Mouse (Mus musculus) cerebellum, adult 2 months (tissue): ENCODE results near the gene Rai1. TPM values are rescaled to one million over a fixed set of nuclear protein-coding genes. Genes with fewer than 3 reads are reported as not detected.
A peak's percentile ranks its signal among the peaks of the same experiment; 100 is the strongest.

Source experiments
- DNase-seq, 2 experiments: peaks; one replicate each; pipeline ENCODE4 v3.0.0; 2021
- H3K27ac ChIP-seq: fragments of 200-500 bp; 2 replicates; pipeline ENCODE4 v1.5.1; 2012; ENCODE audit warnings: low read length, control low read depth, inconsistent platforms; ENCODE audit not compliant: insufficient read depth
- H3K27me3 ChIP-seq: fragments of 200-500 bp; 2 replicates; pipeline ENCODE4 v1.6.1; 2012; ENCODE audit warnings: inconsistent platforms, mild to moderate bottlenecking, low read length, moderate library complexity; ENCODE audit not compliant: control insufficient read depth, insufficient read depth
- H3K4me1 ChIP-seq: fragments of 200-500 bp; 2 replicates; pipeline ENCODE4 v1.6.1; 2011; ENCODE audit warnings: low read length; ENCODE audit not compliant: control insufficient read depth, insufficient read depth
- H3K4me3 ChIP-seq: fragments of 200-500 bp; replicated peaks from 2 replicates; pipeline ENCODE3; 2011; ENCODE audit warnings: mild to moderate bottlenecking, low read depth, low read length, control low read depth; ENCODE audit not compliant: insufficient read depth
- CTCF ChIP-seq: fragments of 200-500 bp; IDR thresholded peaks from 2 replicates; pipeline ENCODE4 v1.5.1; 2011; ENCODE audit warnings: low read depth, mild to moderate bottlenecking, control low read depth, low read length, moderate library complexity, borderline replicate concordance; ENCODE audit not compliant: insufficient read depth
- POLR2A ChIP-seq: fragments of 200-500 bp; IDR thresholded peaks from 2 replicates; pipeline ENCODE4 v1.6.1; 2011; ENCODE audit warnings: low read length, control low read depth, borderline replicate concordance; ENCODE audit not compliant: insufficient read depth
- WGBS: fragments of 180-500 bp; shearing (Covaris S2); methylation state at CpG from one replicate; pipeline ENCODE4 v1.1.7; 2018; 5-methylcytosine and 5-hydroxymethylcytosine counted together
- polyA plus RNA-seq: library from polyadenylated mRNA; depleted of rRNA; stranded (reverse); fragments of >200 nt; gene quantifications from 2 replicates; pipeline ENCODE4 v1.2.3, GENCODE M21; 2012

Rai1 gene
- polyA plus RNA-seq, 1 experiment: 42.5 TPM

- no peak for DNase-seq
- Histone ChIP-seq H3K4me3 (no peak overlapping the region), H3K27ac (no peak overlapping the region), H3K27me3 (no peaks in the 10 kb centered on the region), H3K4me1 (peaks cover 3% of the 10 kb centered on the region; the same call in 1 of the 2 replicates)
- TF ChIP-seq POLR2A (no peak), CTCF (no peak)
Observed at GRCm38 (mm10) chr11:60068631-60069030, 36.2 kb upstream of the Rai1 start.

DNA sequence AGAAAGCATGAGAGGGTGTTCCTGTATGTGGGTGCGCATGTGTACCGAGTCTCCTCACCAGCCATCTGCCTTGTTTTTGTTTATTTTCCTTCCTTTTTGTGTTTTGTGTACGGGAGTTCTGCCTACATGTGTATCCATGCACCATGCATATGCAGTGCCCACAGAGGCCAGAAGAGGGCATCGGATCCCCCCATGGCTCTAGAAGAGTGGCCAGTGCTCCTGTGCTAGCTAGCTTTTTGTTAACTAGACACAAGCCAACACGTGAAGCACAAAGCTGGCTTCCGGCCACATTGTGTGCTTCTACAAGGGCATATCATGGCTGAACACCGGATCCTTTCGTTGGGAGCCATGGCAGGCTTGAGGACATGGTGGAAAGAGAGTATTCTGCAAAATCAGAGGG is 34.2 kb upstream of the Rai1 start:
- WGBS: 21% methylated on average over 8 of the region's 8 CpGs
- H3K27me3 ChIP-seq: no peaks in the 10 kb centered on the region
- peak; percentile 47 to 53 for DNase-seq
- no peak overlapping the region for H3K4me3 ChIP-seq
- no peak overlapping the region for H3K27ac ChIP-seq
- peaks cover 9% of the 10 kb centered on the region for H3K4me1 ChIP-seq
- TF ChIP-seq CTCF (peak; percentile 73), POLR2A (no peak)

DNA sequence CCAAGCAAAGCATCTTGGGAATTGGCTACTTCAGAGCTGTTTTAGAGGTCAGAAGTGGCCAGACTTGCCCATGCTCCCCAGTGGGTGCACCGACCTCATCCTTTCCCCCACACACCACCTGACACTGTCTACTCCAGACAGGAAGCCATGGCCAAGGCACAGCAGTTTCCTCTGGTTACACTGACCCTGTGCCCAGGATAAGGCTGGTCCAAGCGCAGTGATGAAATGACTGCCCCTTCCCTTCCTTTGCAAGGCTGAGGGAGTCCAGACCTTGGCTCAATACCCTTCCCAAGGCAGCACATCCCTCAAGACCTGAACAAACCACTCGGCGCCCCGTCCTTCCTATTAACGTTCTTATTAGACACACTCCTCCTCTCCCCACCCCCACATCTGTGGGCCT is 33.6 kb upstream of the Rai1 start:
- H3K27ac ChIP-seq: no peak overlapping the region
- peaks cover 9% of the 10 kb centered on the region for H3K4me1 ChIP-seq
- H3K27me3 ChIP-seq: no peaks in the 10 kb centered on the region
- no peak for DNase-seq
- TF ChIP-seq POLR2A (no peak), CTCF (no peak)
- no peak overlapping the region for H3K4me3 ChIP-seq
- WGBS: 77% methylated on average over 6 of the region's 6 CpGs

GRCm38 (mm10) chr11:60073121-60073520 is 31.7 kb upstream of the Rai1 start:
- DNase-seq: no peak
- TF ChIP-seq CTCF (no peak), POLR2A (no peak)

GRCm38 (mm10) chr11:60073936-60074502 is 30.8 kb upstream of the Rai1 start:
- peak; percentile 75 to 81 for DNase-seq
- H3K27ac ChIP-seq: no peak overlapping the region
- TF ChIP-seq POLR2A (no peak), CTCF (no peak)

More at GRCm38 (mm10) chr11:60073121-60073520, 31.7 kb upstream of the Rai1 start:
- Histone ChIP-seq H3K27ac (no peak overlapping the region), H3K4me1 (peaks cover 9% of the 10 kb centered on the region), H3K27me3 (no peaks in the 10 kb centered on the region), H3K4me3 (no peak overlapping the region)

GRCm38 (mm10) chr11:60076183-60076582 is 28.6 kb upstream of the Rai1 start:
- no peak overlapping the region for H3K4me3 ChIP-seq
- WGBS: 86% methylated on average over 3 of the region's 3 CpGs
- TF ChIP-seq CTCF (no peak), POLR2A (no peak)
- H3K27ac ChIP-seq: no peak overlapping the region
- H3K27me3 ChIP-seq: no peaks in the 10 kb centered on the region
- peaks cover 9% of the 10 kb centered on the region for H3K4me1 ChIP-seq
- DNase-seq: no peak

More at GRCm38 (mm10) chr11:60073936-60074502, 30.8 kb upstream of the Rai1 start:
- 15% methylated on average over 15 of the region's 15 CpGs for WGBS
- H3K4me1 ChIP-seq: peaks cover 9% of the 10 kb centered on the region
- no peaks in the 10 kb centered on the region for H3K27me3 ChIP-seq
- H3K4me3 ChIP-seq: no peak overlapping the region

DNA sequence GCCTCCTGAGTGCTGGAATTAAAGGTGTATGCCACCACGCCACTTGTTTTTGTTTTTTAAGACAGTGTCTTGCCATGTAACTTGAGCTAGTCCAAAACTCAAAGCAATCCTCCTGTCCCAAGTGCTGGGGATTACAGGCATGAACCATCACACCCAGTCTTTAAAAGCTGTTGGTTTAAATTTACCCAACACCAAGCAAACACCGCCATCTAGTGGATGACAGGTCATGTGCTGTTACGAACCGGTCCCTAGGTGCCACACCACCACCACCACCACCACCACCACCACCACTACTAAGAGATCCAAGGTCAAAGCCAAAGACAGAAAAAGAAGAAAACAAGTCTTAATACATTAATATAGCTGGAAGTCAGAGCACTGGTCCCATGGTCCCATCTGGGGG is 28.0 kb upstream of the Rai1 start:
- Histone ChIP-seq H3K27ac (no peak overlapping the region), H3K4me1 (peaks cover 9% of the 10 kb centered on the region), H3K4me3 (no peak overlapping the region), H3K27me3 (no peaks in the 10 kb centered on the region)
- peak; percentile 77 for TF ChIP-seq CTCF
- TF ChIP-seq POLR2A: no peak
- WGBS: 17% methylated on average over 4 of the region's 4 CpGs
- peak; percentile 76 to 77 for DNase-seq

DNA sequence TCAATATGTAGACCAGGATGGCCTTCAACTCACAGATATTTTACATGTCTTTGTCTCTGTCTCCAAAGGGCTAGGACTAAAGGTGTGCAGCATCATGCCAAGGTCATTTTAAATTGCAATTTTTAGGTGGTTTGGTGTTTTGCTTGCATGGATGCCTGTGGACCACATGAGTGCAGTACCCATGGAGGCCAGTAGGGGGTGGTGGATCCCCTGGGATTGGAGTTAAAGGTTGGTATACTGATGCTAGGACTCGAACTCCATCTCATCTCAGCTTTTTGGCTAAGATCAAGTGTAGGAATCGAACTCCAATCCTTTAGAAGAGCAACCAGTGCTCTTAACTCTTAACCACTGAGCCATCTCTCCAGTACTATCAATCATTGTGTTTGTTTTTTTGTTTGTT is 20.2 kb upstream of the Rai1 start:
- H3K27me3 ChIP-seq: no peaks in the 10 kb centered on the region
- H3K4me1 ChIP-seq: 0 out of 2 replicates have a peak, but pooled peaks cover 5% of the 10 kb centered on the region
- H3K27ac ChIP-seq: no peak overlapping the region
- 28% methylated on average over 2 of the region's 2 CpGs for WGBS
- peak; percentile 71; the same call in 1 of the 2 replicates for TF ChIP-seq CTCF
- no peak for TF ChIP-seq POLR2A
- H3K4me3 ChIP-seq: no peak overlapping the region
- peak in 1 of 2 experiments; percentile 46 for DNase-seq
